Mouse (Mus musculus) Muller cell, postnatal 12 days (primary cell): ENCODE measurements around the gene Cdc42bpg.
"Not testable (repeated sequence)": the region's sequence is repeated elsewhere in the genome, so short reads cannot be mapped to it uniquely, and the experiment has no call there.

Source experiments
- DNase-seq: peaks from one replicate; pipeline ENCODE4 v3.0.0-alpha.2; 2015; ENCODE audit errors: inconsistent ontology term

The Cdc42bpg gene

DNA sequence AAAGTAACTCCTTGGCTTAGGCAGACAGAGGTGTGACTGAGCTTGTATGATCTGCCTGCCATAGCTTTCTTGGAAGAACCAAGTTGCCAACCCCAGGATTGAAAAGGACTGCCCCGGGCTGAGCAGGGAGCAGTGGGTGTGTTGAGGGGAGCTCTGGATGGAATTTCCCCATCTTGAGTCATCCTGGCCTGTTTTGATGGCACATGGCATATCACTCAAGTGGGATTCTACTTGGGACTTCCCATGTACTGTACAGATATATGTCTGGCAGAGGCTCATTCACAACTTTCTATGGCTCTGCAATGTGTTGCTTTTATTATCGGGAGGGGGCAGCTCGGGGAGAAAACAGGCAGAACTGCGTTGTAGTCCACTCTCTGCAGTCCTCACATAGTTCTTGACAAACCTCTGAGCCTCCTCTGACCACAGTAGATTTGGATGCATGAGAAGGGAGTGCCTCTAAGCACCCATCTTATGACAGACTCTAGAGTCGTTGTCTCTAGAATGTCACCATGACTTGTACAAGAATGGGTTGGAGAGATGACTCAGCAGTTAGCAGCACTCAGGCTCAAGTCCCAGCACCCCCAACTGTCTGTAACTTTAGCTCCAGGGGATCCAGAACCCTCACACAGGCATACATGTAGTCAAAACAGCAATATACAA is 9.6 kb upstream of the Cdc42bpg start:
- DNase-seq: peak; percentile 26

DNA sequence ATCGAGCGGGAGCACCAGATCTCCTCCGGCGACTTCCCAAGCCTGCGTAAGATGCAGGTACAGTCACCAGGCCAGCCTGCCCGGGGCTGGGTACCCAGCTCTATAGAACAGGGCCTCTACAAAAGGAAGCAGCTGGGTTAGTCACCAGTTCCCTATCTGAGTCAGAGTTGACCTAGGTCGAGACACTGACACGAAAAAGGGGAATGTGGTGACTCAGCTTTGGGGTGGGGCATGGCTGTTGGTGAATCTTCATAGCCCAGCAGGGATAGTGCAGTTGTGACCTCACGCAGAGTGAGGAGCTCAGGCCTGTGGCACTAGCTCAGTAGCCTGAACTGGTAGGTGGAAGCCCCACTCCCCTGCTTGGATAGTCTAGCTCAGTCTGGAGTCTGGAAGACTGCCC is 8.6 kb upstream of the Cdc42bpg start:
- peak; percentile 93 for DNase-seq

DNA sequence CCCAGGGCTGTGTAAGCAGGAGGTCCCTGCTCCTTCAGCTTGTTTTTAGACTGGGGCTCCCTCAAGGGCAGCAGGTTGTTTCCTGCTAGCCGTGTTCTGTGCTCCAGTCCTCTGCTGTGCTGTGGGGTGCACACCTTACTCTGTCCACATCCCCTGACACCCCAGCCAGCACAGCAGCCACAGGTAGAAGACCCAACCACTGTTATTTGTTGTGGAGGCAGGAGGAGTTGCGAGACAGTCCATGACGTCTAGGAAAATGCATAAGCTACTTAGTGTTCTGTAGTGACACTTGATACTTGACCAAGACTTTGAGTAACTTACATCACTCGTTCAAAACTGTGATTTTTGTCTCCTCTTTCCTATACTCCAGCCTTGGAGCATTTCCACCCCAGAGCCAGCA is 7.3 kb upstream of the Cdc42bpg start:
- no peak for DNase-seq

DNA sequence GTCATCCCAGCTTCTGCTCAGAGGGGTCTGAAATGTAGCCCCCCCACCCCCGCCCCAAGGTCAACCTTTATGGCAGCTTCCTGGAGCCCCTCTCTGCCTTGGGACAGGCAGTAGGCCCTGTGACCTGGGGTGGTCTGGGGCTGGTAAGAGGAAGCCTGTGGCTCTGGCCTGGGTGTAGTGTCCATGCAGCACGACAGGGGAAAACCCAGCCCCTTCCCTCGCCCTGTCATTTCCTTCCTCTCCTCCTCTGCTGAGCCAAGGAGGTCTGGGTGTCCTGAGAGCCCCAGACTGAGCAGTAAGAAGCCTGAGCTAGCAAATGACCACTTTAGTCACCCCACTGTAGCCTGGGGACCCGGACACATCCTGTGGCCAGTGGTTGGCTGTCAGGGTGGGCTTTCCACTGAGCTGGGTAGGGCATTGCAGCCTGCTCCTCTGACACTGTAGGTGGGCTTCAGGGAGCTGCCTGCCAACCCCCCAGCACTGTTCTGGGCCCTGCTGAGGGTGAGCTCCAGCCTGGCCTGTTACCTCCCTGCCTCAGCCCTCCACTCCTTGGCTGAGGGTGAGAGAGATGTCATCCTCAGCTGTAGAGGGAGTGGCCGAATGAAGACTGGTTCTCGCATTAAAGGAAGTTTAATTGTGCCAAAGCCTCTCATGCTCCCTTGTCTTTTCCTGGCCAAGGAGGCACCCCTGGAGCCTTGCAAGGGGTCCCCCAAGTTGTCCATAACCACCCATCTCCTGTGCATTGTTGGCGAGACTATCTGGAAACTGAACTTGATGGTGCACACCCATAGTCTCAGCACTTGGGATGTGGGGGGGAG is 6.6 kb upstream of the Cdc42bpg start:
- DNase-seq: no peak

DNA sequence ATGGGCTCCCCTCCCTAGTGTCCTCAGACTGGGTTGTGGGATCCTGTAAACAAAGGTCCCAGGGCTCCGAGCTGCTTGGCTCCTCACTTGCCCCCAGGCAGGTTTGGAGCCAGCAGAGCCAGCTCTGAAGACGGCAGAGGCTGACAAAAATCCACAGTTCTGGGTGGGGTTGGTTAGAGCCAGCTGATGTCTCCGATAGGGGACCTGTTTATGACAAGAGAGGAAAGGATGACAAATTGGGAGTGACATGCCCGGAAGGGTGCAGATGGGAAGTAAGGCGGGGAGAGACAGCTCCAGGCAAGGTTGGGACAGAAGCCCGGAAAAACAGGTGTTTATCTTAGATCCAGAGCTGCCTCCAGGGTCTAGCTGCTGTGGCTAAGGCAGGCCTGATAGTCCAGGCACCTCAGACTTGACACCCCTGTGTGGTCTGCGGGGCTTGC is 5.8 kb upstream of the Cdc42bpg start:
- DNase-seq: no peak

DNA sequence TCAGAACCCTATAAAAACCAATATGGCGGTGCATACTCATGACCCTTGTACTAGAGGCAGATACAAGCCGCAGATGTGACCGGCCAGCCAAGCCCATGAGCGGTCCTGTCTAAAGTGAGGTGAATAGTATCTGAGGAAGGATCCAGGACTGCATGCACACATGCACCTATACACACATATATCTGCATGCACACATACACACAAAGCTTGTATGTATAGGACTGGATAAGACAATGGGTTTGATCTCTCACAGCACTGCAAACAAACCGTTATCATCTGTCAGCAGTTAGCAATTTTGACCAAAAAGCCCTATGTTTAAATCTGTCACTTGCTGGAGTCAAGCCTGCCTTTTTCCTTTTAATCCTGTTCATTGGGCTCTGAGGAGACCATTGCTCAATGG is 4.1 kb upstream of the Cdc42bpg start:
- no peak for DNase-seq

DNA sequence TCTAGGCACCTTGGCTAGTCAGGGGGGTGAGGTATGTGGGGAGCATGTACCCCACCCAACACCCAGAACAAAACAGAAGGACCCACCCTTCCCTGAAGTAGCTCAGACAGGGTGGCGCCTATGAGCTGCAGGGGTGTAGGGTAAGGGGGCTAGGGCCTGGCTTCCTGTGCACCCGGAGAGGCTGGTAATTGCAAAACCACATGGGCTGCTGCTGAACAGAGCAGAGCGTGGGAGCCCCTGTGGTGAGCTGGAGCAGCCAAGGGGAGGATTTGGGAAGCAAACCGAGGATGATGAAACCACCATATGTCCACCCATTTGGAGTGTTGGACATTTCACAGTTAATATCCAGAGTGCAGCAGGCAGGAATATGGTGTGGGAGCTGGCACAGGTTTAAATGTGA is 3.7 kb upstream of the Cdc42bpg start:
- no peak for DNase-seq

DNA sequence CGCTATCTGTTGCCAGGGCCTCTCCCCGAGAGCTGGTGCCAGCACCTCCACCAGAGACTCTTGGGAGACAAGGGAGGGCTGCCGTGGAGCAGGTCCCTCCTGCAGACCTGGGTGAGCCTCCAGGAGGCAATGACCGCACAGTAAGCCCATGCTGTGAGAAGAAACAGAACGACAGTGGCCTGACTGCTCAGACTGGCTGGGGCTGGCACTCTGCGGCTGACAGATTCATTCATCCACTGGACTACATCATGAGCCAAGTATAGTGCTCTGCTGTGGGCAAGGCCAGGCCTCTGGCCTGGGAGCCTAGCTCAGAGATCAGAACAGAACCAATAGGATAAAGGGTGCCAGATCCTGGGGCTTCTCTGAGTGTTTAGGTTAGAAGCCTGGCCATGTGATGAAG is 2.4 kb upstream of the Cdc42bpg start:
- DNase-seq: no peak

DNA sequence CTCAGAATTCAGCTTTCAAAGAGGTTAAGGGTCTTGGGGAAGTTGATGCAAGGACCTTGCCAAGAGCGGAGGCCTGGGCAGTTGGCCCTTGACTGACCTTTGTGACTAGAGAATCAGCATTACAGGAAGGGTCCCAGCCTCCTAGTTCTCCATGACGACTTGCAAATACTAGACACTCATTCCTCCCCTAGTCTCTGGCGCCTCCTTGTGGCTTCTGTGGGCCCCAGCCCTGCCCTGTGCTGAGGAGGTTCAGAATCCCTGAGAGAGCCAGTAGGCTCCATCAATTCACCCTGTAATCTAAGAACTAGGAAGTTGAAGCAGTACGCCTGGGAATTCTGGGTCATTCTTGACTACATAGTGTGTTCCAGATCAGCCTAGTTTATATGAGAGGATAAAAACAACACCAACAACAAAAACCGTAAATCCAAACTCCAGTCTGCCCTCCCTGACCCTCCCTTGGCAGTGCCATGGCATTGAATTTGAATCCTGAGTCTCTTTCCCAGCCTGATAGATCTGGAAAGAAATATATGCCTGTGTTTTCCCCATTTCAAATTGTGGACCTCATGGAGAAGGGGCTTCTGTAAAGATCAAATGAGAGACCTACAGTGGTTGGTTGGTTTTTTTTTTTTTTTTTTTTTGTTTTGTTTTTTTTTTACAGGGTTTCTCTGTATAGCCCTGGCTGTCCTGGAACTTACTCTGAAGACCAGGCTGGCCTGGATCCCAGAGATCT is 1.3 kb upstream of the Cdc42bpg start:
- DNase-seq: peak; percentile 92

DNA sequence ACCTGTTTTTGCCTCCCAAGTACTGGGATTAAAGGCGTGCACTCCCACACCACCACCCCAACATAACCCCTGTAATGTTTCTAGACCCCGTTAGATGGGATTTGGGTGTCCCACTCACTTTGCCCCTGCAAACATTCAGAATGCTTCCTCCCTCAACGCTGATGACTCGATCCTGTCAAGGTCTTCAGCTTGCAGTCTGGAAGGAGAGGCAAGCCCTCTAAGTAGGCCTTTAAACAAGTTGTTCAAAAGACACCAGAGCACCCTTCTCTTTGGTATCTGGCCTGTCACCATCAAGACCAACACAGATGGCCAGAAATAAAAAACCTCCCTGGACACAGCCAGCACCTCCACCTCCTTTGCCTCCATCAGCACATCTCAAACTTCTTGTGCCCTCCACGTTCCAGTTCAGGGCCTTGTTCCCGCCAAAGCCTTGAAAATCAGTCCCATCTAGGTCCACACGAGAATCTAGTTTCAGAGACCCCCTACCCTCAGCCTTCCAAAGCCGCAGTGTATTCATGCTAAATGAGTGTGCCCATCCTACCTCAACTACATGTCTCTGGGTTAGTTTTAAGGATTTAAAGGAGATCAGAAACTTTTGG is 640 bp upstream of the Cdc42bpg start:
- DNase-seq: no peak

DNA sequence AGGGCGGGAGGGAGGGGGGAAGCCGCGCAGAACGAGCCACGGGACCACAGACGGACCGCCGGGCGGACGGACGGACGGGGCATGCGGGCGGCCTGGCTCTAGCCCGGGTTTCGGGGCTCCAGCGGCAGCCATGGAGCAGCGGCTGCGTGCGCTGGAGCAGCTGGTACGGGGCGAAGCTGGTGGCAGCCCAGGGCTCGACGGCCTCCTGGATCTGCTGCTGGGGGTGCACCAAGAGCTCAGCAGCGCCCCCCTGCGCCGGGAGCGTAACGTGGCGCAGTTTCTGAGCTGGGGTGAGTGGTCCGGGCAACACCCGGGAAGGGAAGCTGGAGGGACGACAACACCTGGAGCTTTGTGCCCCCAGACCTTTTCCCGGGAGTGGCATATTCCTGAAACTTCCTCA is 330 bp downstream of the Cdc42bpg start:
- DNase-seq: peak; percentile 87

DNA sequence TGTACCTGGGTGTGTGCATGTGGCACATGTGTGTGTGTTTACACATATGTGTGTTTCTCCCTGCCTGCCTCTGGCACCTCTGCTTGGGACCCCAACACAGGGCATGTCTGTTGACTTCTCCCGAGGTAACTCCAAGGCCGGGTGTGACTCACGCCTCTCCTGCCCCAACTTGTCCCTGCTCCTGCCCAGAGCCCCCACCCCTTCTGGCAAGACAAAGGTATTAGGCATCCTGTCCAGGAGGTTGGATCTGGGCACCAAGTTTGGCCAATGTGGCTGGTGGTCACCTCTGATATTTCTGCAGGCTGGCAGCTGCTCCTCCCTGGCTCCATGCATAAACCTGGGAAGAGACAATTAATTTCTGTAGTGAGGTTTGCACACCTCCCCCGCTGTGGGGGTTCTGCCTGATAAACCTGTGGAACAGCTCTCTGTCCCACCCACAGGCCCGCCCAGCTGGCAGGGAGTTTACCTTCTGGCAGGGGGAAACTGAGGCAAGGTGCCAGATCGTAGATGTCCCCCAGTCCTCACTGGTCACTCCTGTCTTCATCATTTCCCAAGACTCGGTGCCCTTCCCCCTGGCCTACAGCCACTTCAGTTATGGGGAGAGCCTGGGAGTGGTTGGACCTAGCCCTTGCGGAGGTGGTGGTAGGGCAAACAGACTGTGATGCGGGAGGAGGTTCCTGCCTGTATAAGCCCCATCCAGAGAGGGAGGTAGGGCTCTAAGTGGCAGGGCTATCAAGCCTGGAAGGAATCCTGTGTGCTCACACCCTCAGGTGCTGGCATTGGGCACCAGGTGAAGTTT is 1.7 kb downstream of the Cdc42bpg start:
- peak; percentile 19 for DNase-seq

DNA sequence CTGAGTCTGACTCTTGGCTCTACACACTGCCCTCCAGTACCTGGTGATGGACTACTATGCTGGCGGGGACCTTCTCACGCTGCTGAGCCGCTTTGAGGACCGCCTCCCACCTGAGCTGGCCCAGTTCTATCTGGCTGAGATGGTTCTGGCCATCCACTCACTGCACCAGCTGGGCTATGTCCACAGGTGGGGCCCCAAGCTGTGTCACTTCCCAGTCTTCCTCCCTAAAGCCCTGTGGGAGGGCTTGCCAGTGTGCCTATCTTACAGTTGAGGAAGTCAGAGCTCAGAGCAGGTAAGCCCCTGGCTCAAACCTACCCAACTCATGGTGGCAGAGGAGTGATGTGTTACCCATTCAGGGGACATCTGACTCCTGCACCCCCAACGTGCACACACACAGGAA is 3.9 kb downstream of the Cdc42bpg start:
- DNase-seq: no peak

DNA sequence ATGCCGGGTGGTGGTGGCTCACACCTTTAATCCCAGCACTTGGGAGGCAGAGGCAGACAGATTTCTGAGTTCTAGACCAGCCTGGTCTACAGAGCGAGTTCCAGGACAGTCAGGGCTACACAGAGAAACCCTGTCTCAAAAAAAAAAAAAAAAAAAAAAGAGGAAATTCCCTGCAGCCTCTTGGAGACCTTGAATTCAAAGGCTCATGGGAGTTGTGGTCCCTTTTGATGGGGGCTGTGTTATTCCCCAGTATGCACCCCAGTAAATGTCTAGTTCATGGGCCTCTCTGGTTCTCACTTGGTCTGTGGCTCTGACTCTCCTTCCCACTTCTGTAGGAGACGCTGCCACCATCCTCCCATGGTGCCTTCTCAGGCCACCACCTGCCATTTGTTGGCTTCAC is 5.5 kb downstream of the Cdc42bpg start:
- DNase-seq: not testable (repeated sequence)

DNA sequence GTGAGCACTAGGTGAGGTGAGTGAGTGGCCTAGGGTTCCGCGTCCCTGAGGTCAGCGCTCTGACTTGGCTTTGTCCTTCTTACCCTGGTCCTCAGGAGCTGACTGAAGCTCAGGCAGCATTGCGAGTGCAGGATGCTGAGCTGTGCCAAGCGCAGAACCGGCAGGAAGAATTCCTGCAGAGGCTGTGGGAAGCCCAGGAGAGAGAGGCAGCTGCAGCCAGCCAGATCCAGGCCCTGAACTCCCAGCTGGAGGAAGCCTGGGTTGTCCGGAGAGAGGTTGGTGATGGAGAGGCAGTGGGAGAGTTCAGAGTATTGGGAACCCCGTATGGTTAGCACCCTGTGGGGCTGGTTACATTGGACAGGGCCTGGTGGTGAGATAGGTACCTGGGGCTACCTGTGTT is 7.5 kb downstream of the Cdc42bpg start:
- no peak for DNase-seq

DNA sequence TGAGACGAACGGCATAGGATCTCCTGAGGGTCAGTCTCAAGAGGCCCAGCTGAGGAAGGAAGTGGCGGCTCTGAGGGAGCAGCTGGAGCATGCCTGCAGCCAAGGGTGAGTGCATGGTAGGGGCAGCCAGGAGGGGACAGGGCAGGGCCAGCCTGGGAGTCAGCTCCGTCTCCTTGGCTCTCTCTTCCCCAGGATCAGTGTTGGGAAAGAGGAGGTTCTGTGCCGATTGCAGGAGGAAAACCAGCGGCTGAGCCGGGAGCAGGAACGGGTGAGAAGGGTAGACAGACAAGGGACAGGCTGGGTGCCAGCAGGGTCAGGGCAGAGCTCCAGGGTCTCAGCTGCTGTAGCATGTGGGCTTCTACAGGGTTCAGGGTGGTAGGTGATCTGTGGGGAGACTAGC is 8.3 kb downstream of the Cdc42bpg start:
- no peak for DNase-seq

DNA sequence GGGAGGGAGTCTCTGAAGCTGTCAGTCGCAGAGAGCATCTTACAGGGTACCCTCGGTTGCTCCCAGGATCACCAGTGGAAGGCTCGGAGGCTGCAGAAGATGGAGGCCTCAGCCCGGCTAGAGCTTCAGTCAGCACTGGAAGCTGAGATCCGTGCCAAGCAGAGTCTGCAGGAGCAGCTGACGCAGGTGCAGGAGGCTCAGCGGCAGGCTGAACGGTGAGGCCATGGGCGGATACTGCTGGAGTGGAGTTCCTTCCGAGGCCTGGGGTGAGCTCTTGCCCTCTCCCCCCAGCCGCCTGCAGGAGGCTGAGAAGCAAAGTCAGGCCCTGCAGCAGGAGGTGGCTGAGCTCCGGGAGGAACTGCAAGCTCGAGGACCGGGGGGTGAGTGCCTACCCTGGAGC is 9.3 kb downstream of the Cdc42bpg start:
- DNase-seq: no peak

DNA sequence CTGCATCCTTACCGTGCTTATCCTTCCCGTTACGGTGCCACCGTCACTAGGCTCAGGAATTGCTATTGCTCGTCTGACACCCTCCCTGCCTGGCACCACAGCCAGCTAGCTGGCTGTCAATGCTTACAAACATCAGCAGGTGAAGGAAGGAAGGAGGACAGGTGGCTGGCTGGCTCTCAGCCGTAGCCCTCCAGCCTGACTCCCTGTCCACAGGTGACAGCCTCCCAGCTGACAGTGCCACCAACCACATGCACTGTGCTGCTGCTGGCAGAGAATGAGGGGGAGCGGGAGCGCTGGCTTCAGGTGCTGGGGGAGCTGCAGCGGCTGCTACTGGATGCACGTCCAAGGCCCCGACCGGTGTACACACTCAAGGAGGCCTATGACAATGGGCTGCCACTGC is 11.9 kb downstream of the Cdc42bpg start:
- DNase-seq: no peak

DNA sequence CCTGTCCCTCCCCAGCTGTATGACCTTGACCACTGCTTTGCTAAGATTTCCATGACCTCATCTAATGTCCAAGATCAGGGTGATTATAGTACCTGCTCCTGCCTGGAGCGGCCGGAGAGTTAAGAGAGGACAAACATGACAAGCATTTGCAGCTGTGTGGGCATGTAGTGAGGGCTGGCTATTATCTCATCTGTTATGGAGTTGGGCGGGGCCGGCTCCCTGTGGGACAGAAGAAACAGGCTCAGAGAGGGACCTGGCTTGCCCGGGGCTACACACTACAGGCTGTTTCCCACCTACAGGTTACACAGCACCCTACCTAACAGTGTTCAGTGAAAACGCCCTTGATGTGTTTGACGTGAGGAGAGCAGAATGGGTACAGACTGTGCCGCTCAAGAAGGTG is 15.1 kb downstream of the Cdc42bpg start:
- no peak for DNase-seq

DNA sequence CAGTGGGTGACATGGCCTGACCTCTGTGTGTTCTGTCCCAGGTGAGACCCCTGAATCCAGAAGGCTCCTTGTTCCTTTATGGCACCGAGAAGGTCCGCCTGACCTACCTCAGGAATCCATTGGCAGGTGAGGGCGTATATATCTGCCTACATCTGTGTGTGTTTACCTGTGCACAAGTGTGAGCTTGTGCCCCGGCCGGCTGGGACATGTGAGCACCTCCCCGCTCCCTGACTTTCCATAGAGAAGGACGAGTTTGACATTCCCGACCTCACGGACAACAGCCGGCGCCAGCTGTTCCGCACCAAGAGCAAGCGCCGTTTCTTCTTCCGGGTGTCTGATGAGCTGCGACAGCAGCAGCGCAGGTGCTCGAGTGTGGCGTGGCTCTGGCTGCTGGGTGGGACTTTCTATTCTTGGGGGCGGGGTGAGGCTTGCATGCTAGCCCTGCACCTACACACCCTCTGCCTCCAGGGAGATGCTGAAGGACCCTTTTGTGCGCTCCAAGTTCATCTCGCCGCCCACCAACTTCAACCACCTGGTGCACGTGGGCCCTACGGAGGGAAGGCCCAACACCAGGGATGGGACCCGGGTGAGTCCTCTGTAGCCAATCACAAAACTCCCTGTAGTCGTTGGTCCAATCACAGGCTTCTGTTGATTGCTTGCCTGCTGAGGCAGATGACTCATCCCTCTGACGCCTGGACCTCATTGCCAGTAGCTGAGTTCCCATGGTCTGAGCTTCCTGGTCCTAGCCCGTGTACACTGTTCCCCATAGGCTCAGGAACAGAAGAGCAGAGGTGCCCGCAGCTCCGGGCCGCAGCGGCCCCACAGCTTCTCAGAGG is 15.7 kb downstream of the Cdc42bpg start:
- peak; percentile 25 for DNase-seq

DNA sequence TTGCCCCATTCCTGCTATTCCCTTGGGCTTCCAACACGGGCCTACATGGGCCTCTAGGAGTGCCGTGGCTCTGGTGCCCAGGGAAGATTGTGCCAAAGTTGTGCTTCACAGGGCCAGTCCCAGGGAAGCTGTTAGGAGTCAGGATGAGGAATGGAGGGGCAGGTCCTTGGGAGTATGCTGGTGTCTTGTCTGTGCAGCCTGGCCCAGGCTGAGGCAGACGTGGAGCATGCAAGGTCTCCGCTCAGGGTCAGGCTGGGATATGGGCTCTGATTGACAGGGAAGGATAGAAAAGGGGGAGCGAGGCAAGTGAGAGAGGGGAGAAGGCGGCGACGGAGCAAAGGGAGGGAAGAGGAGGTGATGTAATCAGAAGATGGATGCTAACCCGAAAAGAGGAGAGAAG is 18.5 kb downstream of the Cdc42bpg start:
- no peak for DNase-seq
